Mouse (Mus musculus): ENCODE results near the gene Abhd4. TPM values are rescaled to one million over a fixed set of nuclear protein-coding genes. Genes with fewer than 3 reads are reported as not detected.

Abhd4 gene
- polyA plus RNA-seq, 1 experiment from 2014 or later, result 42.1 TPM

- ATAC-seq (ENCODE audit: insufficient read depth) (no peak), DNase-seq (no peak)
- peak overlapping the region; percentile 62 for H3K9ac ChIP-seq
- 45% methylated on average over 12 of the region's 12 CpGs for WGBS
- peak overlapping the region; percentile 65 for H3K4me3 ChIP-seq (ENCODE audit: low read depth, low read length)
- TF ChIP-seq CTCF (IDR thresholded peaks at IDR 0.05; ENCODE audit: low read depth), result no peak
- H3K36me3 ChIP-seq (ENCODE audit: insufficient read depth), result no peaks in the 10 kb centered on the region
- H3K27ac ChIP-seq (ENCODE audit: low read depth), result peak overlapping the region; percentile 79
- no peaks in the 10 kb centered on the region for H3K9me3 ChIP-seq (ENCODE audit: low read depth, low read length)
- H3K4me2 ChIP-seq, result peak overlapping the region; percentile 71
- H3K27me3 ChIP-seq (ENCODE audit: insufficient read depth, low read length), result no peaks in the 10 kb centered on the region
- peaks cover 10% of the 10 kb centered on the region for H3K4me1 ChIP-seq (ENCODE audit: insufficient read depth)
These were observed 748 bp downstream of the Abhd4 start for GRCm38 (mm10) chr14:54254670-54255202.

- H3K27me3 ChIP-seq (ENCODE audit: insufficient read depth, low read length), result no peaks in the 10 kb centered on the region
- no peaks in the 10 kb centered on the region for H3K9me3 ChIP-seq (ENCODE audit: low read depth, low read length)
- no peak overlapping the region for H3K27ac ChIP-seq (ENCODE audit: low read depth)
- no peak for TF ChIP-seq CTCF (IDR thresholded peaks at IDR 0.05; ENCODE audit: low read depth)
- 0 out of 2 replicates have a peak, but pooled peaks cover 5% of the 10 kb centered on the region for H3K36me3 ChIP-seq (ENCODE audit: insufficient read depth)
- no peaks in the 10 kb centered on the region for H3K4me1 ChIP-seq (ENCODE audit: insufficient read depth)
- no peak overlapping the region for H3K4me3 ChIP-seq (ENCODE audit: low read depth, low read length)
- no peak overlapping the region for H3K9ac ChIP-seq
- 43% methylated on average over 7 of the region's 7 CpGs for WGBS
- H3K4me2 ChIP-seq, result peak overlapping the region; percentile 70
- no peak for DNase-seq
- no peak for ATAC-seq (ENCODE audit: insufficient read depth)
These were observed 4.2 kb downstream of the Abhd4 start for GRCm38 (mm10) chr14:54258131-54258670.

GRCm38 (mm10) chr14:54259003-54259721 lies 5.2 kb downstream of the Abhd4 start:
- peak; percentile 96 for DNase-seq
- Histone ChIP-seq H3K27me3 (ENCODE audit: insufficient read depth, low read length) (no peaks in the 10 kb centered on the region), H3K4me3 (ENCODE audit: low read depth, low read length) (peak overlapping the region; percentile 52), H3K27ac (ENCODE audit: low read depth) (peak overlapping the region; percentile 39; the same call in 1 of the 2 replicates), H3K9me3 (ENCODE audit: low read depth, low read length) (no peaks in the 10 kb centered on the region), H3K4me1 (ENCODE audit: insufficient read depth) (no peaks in the 10 kb centered on the region), H3K9ac (peak overlapping the region; percentile 57), H3K4me2 (peak overlapping the region; percentile 70), H3K36me3 (ENCODE audit: insufficient read depth) (0 out of 2 replicates have a peak, but pooled peaks cover 5% of the 10 kb centered on the region)
- WGBS, result under 1% methylated on average over 35 of the region's 35 CpGs
- TF ChIP-seq CTCF (IDR thresholded peaks at IDR 0.05; ENCODE audit: low read depth), result peak; percentile 4; the same call in 1 of the 2 replicates
- peak; percentile 96 for ATAC-seq (ENCODE audit: insufficient read depth)

GRCm38 (mm10) chr14:54259722-54260085 lies 5.7 kb downstream of the Abhd4 start:
- DNase-seq (no peak), ATAC-seq (ENCODE audit: insufficient read depth) (no peak)
- no peak overlapping the region for H3K27ac ChIP-seq (ENCODE audit: low read depth)
- H3K9ac ChIP-seq, result peak overlapping the region; percentile 57
- peak overlapping the region; percentile 52 for H3K4me3 ChIP-seq (ENCODE audit: low read depth, low read length)
- no peaks in the 10 kb centered on the region for H3K9me3 ChIP-seq (ENCODE audit: low read depth, low read length)
- H3K4me1 ChIP-seq (ENCODE audit: insufficient read depth), result no peaks in the 10 kb centered on the region
- H3K27me3 ChIP-seq (ENCODE audit: insufficient read depth, low read length), result no peaks in the 10 kb centered on the region
- H3K4me2 ChIP-seq, result peak overlapping the region; percentile 70
- 18% methylated on average over 8 of the region's 8 CpGs for WGBS
- peaks cover 5% of the 10 kb centered on the region; the same call in 1 of the 2 replicates for H3K36me3 ChIP-seq (ENCODE audit: insufficient read depth)
- no peak for TF ChIP-seq CTCF (IDR thresholded peaks at IDR 0.05; ENCODE audit: low read depth)

GRCm38 (mm10) chr14:54260196-54260595 lies 6.2 kb downstream of the Abhd4 start:
- no peak overlapping the region for H3K9ac ChIP-seq
- WGBS, result 66% methylated on average over 2 of the region's 2 CpGs
- H3K27me3 ChIP-seq (ENCODE audit: insufficient read depth, low read length), result no peaks in the 10 kb centered on the region

GRCm38 (mm10) chr14:54261386-54261785 lies 7.4 kb downstream of the Abhd4 start:
- no peak for ATAC-seq (ENCODE audit: insufficient read depth)
- TF ChIP-seq CTCF (IDR thresholded peaks at IDR 0.05; ENCODE audit: low read depth), result no peak
- Histone ChIP-seq H3K9ac (no peak overlapping the region), H3K4me2 (no peak overlapping the region), H3K4me3 (ENCODE audit: low read depth, low read length) (no peak overlapping the region), H3K9me3 (ENCODE audit: low read depth, low read length) (no peaks in the 10 kb centered on the region), H3K36me3 (ENCODE audit: insufficient read depth) (peaks cover 11% of the 10 kb centered on the region; the same call in 1 of the 2 replicates), H3K27me3 (ENCODE audit: insufficient read depth, low read length) (no peaks in the 10 kb centered on the region), H3K4me1 (ENCODE audit: insufficient read depth) (no peaks in the 10 kb centered on the region), H3K27ac (ENCODE audit: low read depth) (no peak overlapping the region)
- no peak for DNase-seq
- 82% methylated on average over 2 of the region's 2 CpGs for WGBS

More at GRCm38 (mm10) chr14:54260196-54260595, 6.2 kb downstream of the Abhd4 start:
- no peak overlapping the region for H3K27ac ChIP-seq (ENCODE audit: low read depth)
- peaks cover 5% of the 10 kb centered on the region; the same call in 1 of the 2 replicates for H3K36me3 ChIP-seq (ENCODE audit: insufficient read depth)
- no peaks in the 10 kb centered on the region for H3K9me3 ChIP-seq (ENCODE audit: low read depth, low read length)
- peak overlapping the region; percentile 70 for H3K4me2 ChIP-seq
- H3K4me1 ChIP-seq (ENCODE audit: insufficient read depth), result no peaks in the 10 kb centered on the region
- H3K4me3 ChIP-seq (ENCODE audit: low read depth, low read length), result peak overlapping the region; percentile 52
- no peak for TF ChIP-seq CTCF (IDR thresholded peaks at IDR 0.05; ENCODE audit: low read depth)
- no peak for ATAC-seq (ENCODE audit: insufficient read depth)
- DNase-seq, result no peak

- no peaks in the 10 kb centered on the region for H3K27me3 ChIP-seq (ENCODE audit: insufficient read depth, low read length)
- H3K27ac ChIP-seq (ENCODE audit: low read depth), result no peak overlapping the region
- DNase-seq (no peak), ATAC-seq (ENCODE audit: insufficient read depth) (no peak)
- no peak overlapping the region for H3K4me2 ChIP-seq
- TF ChIP-seq CTCF (IDR thresholded peaks at IDR 0.05; ENCODE audit: low read depth), result no peak
- H3K36me3 ChIP-seq (ENCODE audit: insufficient read depth), result peaks cover 12% of the 10 kb centered on the region; the same call in 1 of the 2 replicates
- 83% methylated on average over 8 of the region's 8 CpGs for WGBS
- H3K4me1 ChIP-seq (ENCODE audit: insufficient read depth), result no peaks in the 10 kb centered on the region
- H3K9me3 ChIP-seq (ENCODE audit: low read depth, low read length), result no peaks in the 10 kb centered on the region
- H3K4me3 ChIP-seq (ENCODE audit: low read depth, low read length), result no peak overlapping the region
- H3K9ac ChIP-seq, result no peak overlapping the region
These were observed 8.6 kb downstream of the Abhd4 start for GRCm38 (mm10) chr14:54262622-54263021.

Measured in lung, embryonic 14.5 days (tissue).